Mouse (Mus musculus): ENCODE data around the gene Eif6.

GRCm38 (mm10) chr2:155817301-155818245 lies 9.2 kb downstream of the Eif6 start:
- TF ChIP-seq GATA1 (IDR thresholded peaks at IDR 0.05; ENCODE audit: low read depth, low read length) (no peak), ELF1 (IDR thresholded peaks at IDR 0.05; ENCODE audit: low read depth, low read length) (no peak), CTCF (IDR thresholded peaks at IDR 0.05 in 2 of 3, conservative IDR thresholded peaks at IDR 0.05 in 1 of 3; ENCODE audit: control insufficient read depth in 1 of 3, insufficient read depth in 1 of 3, low read depth in 2 of 3, low read length in 3 of 3, poor library complexity in 1 of 3, severe bottlenecking in 1 of 3) (no peak), ZC3H11A (IDR thresholded peaks at IDR 0.05; ENCODE audit: low read depth, low read length) (no peak), TAL1 (IDR thresholded peaks at IDR 0.05; ENCODE audit: low read length) (no peak), POLR2A (IDR thresholded peaks at IDR 0.05; ENCODE audit: control insufficient read depth in 1 of 2, insufficient read depth in 1 of 2, low read depth in 1 of 2, low read length in 2 of 2, poor library complexity in 1 of 2) (no peak), HCFC1 (IDR thresholded peaks at IDR 0.05; ENCODE audit: low read depth, low read length) (no peak), ZKSCAN1 (IDR thresholded peaks at IDR 0.05; ENCODE audit: low read depth, low read length) (no peak), MAZ (IDR thresholded peaks at IDR 0.05; ENCODE audit: low read depth, low read length) (no peak), ZMIZ1 (IDR thresholded peaks at IDR 0.05; ENCODE audit: low read depth, low read length) (no peak), NELFE (IDR thresholded peaks at IDR 0.05; ENCODE audit: low read depth, low read length) (no peak), GABPA (IDR thresholded peaks at IDR 0.05; ENCODE audit: low read depth, low read length) (no peak), SMC3 (IDR thresholded peaks at IDR 0.05; ENCODE audit: low read depth, low read length) (no peak), MYC (IDR thresholded peaks at IDR 0.05; ENCODE audit: low read depth, low read length) (no peak)

Data from MEL (cell line).